Mouse (Mus musculus): ENCODE data around the gene Tmprss9.

The Tmprss9 gene

GRCm38 (mm10) chr10:80914253-80914656, 42.6 kb downstream of the Tmprss9 start:
- DNase-seq (ENCODE audit: low read depth, low spot score), result no peak

DNA sequence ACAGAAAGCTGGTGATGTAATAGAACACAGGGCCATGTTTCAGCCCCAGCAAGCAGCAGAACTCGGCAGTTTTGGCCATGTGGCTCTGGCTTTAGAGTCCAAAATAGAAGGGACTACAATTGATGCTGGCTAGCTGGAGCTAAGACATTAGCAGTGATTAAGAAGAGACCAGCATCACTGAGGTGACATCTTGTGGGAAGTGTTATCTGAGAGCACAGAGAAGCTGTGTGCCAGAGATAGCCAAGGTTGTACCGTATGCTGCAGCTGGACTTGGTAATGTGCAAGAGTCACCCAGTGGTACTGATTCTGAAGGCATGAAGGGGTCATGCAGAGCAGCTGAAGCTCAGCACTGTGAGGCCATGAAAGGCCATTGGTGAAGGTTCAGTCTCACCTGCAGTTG, 43.6 kb downstream of the Tmprss9 start:
- DNase-seq (ENCODE audit: low read depth, low spot score), result no peak

DNA sequence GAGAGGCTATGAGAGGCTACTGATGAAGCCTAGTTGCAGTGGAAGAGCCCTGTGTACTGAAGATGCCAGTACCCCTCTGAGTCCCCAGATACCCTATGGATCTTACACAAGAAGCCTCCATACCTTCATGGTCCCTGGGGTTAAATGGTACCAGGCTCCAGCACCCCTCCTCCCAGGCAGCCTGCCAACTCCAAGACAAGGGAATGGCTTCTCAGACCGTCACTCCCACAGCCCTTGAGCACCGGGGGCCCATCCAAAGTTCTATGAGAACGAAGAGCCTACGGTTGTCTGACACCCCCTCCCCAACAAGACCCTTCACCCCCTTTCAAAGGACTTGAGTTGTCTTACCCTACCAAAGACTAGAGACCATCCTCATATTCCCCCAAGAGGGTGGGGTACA, 44.1 kb downstream of the Tmprss9 start:
- DNase-seq (ENCODE audit: low read depth, low spot score), result no peak

GRCm38 (mm10) chr10:80917336-80917778, 45.7 kb downstream of the Tmprss9 start:
- no peak for DNase-seq (ENCODE audit: low read depth, low spot score)

DNA sequence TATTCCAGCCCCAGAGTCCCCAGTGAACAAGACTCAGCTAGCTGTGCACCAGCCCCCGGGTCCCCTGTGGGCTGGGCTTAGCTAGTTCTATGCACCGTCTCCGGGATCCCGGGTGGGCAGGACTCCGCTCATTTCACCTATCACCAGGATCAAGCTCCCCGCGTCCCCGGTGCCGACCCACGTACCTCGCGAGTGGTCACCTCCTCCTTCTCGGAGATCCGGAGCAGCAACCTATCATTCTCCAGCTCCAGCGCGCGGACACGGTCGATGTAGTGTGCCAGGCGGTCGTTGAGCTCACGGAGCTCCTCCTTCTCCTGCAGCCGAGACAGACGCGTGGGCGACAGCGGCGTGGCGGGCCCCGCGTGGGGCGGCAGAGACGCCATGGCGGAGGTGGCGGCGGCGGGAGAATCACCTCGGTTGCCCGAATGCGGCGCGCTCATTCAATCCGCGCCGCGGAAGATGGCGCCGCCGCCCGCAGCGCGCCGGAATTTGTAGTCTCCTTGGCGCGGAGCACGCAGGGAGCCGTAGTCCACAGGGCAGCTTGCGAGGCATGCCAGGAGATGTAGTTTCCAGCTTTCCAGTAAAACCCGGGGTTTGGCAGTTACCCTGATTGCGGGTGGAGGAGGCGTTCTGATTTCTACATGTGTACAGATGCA, 46.3 kb downstream of the Tmprss9 start, which contains the start of gene Lmnb2:
Lmnb2 (minus strand) TSS at position 467 of the 656 bp plus-strand sequence.
- DNase-seq (ENCODE audit: low read depth, low spot score), result no peak

GRCm38 (mm10) chr10:80921923-80922322, 50.3 kb downstream of the Tmprss9 start:
- DNase-seq (ENCODE audit: low read depth, low spot score), result no peak

DNA sequence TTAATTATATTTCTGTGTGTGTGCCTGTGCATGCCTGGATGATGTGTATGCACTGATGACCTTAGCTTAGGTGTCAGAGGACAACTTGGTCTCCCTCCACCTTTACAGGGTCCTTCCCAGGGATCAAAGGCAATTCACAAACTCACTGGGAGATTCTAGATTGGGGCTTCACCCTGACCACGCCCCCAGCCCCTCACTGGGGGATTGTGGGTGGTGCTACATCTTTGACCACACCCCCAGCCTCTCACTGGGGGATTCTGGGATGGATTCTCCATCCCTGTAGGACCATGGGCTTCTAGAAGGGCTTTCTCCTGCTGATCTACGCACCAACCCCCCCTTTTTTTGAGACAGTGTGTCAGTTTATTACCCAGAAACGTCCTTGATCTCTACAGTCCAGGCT, 53.8 kb downstream of the Tmprss9 start:
- DNase-seq (ENCODE audit: low read depth, low spot score), result no peak

GRCm38 (mm10) chr10:80928586-80929298, 57.1 kb downstream of the Tmprss9 start:
- DNase-seq (ENCODE audit: low read depth, low spot score), result peak; percentile 36

GRCm38 (mm10) chr10:80929299-80930226, 57.9 kb downstream of the Tmprss9 start, which contains the start of gene Gadd45b:
Gene Gadd45b (plus strand): TSS chr10:80930073.
- DNase-seq (ENCODE audit: low read depth, low spot score), result peak; percentile 82

DNA sequence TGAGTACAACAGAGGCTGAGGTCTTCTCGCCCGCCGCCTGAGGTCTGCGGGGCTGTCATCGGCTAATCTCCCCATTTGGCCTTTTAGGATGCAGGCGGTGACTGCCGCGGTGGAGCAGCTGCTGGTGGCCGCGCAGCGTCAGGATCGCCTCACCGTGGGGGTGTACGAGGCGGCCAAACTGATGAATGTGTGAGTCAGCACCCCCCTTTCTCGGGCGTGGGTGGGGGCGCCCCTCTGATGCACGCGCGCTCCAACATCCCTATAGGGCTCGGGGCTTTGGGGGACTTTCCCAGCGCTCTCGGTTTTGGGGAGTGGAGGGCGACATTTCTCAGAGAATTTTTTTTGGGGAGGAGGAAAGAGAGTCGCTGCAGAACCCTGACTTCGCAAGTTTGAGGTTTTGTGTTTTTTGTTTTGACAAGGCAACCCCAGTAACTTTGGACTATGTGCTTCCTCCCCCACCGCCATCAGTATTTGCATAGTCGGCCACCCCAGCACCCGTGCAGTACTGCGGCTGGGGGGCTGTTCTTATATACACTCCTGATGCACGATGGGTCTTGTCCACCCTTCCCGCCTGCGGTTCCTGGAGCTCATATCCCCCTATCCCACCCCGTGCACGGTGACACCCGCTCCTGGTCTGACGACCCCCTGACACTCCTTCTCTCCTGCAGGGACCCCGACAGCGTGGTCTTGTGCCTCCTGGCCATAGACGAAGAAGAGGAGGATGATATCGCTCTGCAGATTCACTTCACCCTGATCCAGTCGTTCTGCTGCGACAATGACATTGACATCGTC, 58.9 kb downstream of the Tmprss9 start:
- DNase-seq (ENCODE audit: low read depth, low spot score), result no peak

DNA sequence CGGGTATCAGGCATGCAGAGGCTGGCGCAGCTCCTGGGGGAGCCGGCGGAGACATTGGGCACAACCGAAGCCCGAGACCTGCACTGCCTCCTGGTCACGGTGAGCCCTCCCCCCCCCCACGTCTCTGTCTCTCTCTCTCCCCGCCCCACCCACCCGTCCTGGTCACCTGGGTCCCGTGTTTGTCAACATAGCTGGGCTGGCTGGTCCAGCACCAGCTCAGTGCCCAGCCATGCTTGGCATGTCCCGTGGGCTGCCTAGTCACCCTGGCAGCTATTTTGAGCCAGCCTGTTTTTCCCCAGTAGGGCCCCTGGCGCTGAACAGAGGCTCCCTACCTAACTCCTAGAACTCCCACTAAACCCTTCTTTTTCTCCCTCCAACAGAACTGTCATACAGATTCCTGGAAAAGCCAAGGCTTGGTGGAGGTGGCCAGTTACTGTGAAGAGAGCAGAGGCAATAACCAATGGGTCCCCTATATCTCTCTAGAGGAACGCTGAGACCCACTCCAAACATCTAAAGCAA, 59.6 kb downstream of the Tmprss9 start:
- no peak for DNase-seq (ENCODE audit: low read depth, low spot score)

- no peak for DNase-seq (ENCODE audit: low read depth, low spot score)
Observed at GRCm38 (mm10) chr10:80931695-80932094, 60.0 kb downstream of the Tmprss9 start.

DNA sequence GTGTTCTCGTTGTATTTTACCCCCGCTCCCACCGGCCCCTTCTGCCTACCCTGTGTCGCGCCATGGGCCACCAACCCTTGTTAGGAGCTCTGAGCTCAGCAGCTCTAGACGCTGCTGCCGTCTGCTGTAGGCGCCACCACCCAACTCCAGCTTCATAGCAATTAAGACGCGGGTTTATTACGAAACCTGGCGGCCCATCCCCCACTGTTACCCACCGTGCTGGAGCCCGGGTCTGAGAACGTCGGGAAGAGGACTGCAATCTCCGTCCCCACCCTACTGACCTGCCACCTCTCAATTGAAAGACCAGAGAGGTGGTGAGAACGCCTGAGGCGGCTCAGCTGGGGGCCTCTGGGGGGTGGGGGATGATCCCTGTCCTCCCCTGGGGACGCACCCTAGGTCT, 60.6 kb downstream of the Tmprss9 start:
- no peak for DNase-seq (ENCODE audit: low read depth, low spot score)

GRCm38 (mm10) chr10:80932700-80933420, 61.2 kb downstream of the Tmprss9 start:
- no peak for DNase-seq (ENCODE audit: low read depth, low spot score)

- DNase-seq (ENCODE audit: low read depth, low spot score), result no peak
Observed at GRCm38 (mm10) chr10:80933421-80933979, 61.9 kb downstream of the Tmprss9 start.

DNA sequence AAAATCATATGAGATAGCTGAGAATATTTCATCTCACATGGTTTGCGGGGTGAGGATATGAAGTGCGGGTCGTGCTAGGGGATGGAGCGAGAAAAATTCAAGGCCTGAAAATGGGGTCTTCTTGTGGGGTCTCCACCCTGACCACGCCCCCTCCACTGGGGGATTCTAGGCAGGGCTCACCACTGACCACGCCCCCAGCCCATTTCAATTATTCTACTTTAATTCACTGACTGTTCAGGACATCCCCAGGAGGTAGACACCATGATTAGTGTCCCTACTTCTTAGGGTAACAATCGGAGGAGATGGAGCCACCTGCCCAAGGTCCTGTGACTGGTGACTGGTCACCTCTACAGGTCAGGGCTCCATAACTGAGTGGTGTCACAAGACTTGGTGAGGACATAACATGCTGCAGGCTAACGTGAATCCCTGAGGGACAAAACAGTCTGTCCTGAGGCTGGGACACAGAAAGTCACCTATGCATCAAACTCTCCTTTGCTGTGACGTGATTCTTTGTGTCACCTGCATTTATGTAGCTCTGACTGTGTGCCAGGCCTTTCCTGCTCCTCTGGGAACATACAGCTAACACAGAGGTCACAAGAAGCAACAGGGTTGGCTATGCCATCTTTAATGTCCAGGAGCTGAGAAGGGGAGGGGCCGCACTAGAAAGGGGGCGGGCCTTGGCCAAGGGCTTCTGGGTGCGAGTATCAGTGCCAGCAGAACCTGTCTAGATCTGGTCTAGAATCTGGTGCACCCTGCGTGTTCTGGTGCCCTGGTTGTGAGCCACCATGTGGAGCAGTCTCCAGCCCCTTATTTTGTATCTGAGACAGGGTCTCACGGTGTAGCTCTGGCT, 62.7 kb downstream of the Tmprss9 start:
- no peak for DNase-seq (ENCODE audit: low read depth, low spot score)

DNA sequence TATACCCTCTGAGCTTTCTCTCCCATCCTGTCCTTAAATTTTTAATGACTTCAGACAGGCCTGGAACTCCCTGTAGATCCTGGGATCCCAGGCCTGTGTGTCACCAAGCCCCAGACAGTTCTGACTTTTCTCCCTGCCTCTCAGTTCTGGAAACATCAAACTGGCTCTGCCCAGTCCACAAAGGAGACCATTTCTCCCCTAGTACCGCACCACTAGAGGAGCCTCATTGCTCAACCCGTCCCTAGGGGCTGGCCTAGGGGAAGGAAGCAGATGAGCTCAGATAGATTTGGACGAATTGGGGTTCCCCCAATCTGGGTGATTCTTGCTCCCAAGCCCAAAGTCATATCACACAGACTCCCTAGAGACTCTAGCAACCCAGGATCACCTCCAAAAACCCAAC, 63.6 kb downstream of the Tmprss9 start:
- no peak for DNase-seq (ENCODE audit: low read depth, low spot score)

DNA sequence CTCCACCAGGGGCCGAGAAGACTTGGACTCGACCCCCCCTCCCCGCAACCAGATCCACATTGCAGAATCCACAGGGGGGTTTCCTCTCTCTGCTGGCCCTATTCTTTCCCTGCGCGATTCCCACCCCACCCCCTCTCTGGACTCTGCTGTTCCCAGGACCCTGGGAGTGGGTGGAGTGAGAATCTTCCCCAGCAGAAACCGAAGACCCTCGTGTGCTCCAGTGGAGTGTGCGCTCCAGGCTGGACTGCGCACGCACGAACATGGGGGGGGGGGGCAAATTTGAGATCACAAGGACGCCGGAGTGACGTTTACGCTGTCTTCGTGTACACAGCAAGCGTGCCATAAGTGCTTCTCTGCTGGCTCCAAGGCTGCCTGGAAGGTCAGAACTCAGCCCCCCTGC, 64.0 kb downstream of the Tmprss9 start:
- DNase-seq (ENCODE audit: low read depth, low spot score), result no peak

All from c-Kit-negative CD71-positive TER-119-positive erythroid progenitor cells, embryonic 14.5 days (primary cell).